Mouse (Mus musculus) MEL (cell line): ENCODE data around the gene Nrl.

ENCODE experiments used
- CTCF ChIP-seq, 3 experiments: IDR thresholded peaks in 2 of 3; conservative IDR thresholded peaks in 1 of 3; 2 replicates each; pipeline ENCODE4 v1.5.1; 2011 to 2012; ENCODE audit warnings: low read length in 3 of 3, low read depth in 2 of 3, mild to moderate bottlenecking in 2 of 3, improper control_type of control experiment in 1 of 3, inconsistent platforms in 1 of 3, mixed read lengths in 1 of 3, moderate library complexity in 1 of 3; ENCODE audit not compliant: control insufficient read depth in 1 of 3, insufficient read depth in 1 of 3, poor library complexity in 1 of 3, severe bottlenecking in 1 of 3
- GABPA ChIP-seq: IDR thresholded peaks from 2 replicates; pipeline ENCODE4 v1.6.1; 2012; ENCODE audit warnings: low read depth, mild to moderate bottlenecking, inconsistent platforms, low read length, improper control_type of control experiment, moderate library complexity
- JUND ChIP-seq: IDR thresholded peaks from 2 replicates; pipeline ENCODE4 v1.6.1; 2011; ENCODE audit warnings: low read depth, mild to moderate bottlenecking, improper control_type of control experiment, low read length
- KAT2A ChIP-seq: conservative IDR thresholded peaks from 2 replicates; pipeline ENCODE4 v1.6.1; 2012; ENCODE audit warnings: low read depth, low read length, improper control_type of control experiment, inconsistent platforms
- RCOR1 ChIP-seq: IDR thresholded peaks from 2 replicates; pipeline ENCODE4 v1.6.1; 2012; ENCODE audit warnings: low read depth, mild to moderate bottlenecking, inconsistent platforms, low read length, improper control_type of control experiment
- TCF12 ChIP-seq: IDR thresholded peaks from 2 replicates; pipeline ENCODE4 v1.6.1; 2014; ENCODE audit warnings: low read depth, mild to moderate bottlenecking, inconsistent platforms, low read length, improper control_type of control experiment, moderate library complexity

DNA sequence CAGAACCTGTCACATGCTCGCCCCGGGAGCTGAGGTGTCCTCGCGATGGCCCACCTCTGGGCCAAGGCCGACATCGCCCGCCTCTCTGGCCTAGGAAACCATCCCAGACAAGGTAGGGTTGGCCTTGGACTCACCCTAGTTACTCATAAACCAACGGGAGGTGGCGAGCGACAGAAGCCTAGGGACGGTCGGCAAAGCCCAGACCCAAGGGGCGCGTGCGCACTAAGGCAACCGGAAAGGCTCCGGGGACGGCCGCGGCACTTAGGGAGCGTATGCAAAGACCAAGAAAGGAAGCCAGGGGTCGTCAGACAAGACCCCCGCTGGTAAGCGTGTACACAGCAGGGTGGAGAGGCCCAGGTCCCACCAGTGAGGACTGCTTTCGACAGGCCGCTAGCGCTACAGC is 35.0 kb upstream of the Nrl start, which contains the start of gene Dcaf11:
- no peak for TF ChIP-seq JUND
- TF ChIP-seq RCOR1: no peak
- 0 out of 6 replicates have a peak, but pooled peaks of 1 of the 3 experiments have one; percentile 5 for TF ChIP-seq CTCF (IDR thresholded peaks at IDR 0.05 in 2 of 3, conservative IDR thresholded peaks at IDR 0.05 in 1 of 3; ENCODE audit: control insufficient read depth in 1 of 3, insufficient read depth in 1 of 3, low read depth in 2 of 3, low read length in 3 of 3, poor library complexity in 1 of 3, severe bottlenecking in 1 of 3)
- TF ChIP-seq TCF12: 0 out of 2 replicates have a peak, but pooled peaks have one; percentile 30
- no peak for TF ChIP-seq KAT2A
- no peak for TF ChIP-seq GABPA
